Mouse (Mus musculus) kidney, embryonic 16.5 days (tissue): ENCODE data around the gene Tmbim7. TPM values are rescaled to one million over a fixed set of nuclear protein-coding genes. Genes with fewer than 3 reads are reported as not detected.

ENCODE experiments used
- ATAC-seq: fragments of 200-750 bp; cut with Nextera tagmentation; 2 replicates; pipeline ENCODE4 v1.8.0; 2017; ENCODE audit warnings: moderate TSS enrichment; ENCODE audit not compliant: low FRiP score, low TSS enrichment
- H3K27ac ChIP-seq: fragments of 300-500 bp; sonication (generic); 2 replicates; pipeline ENCODE4 v1.5.1; 2014; ENCODE audit warnings: low read length
- H3K27me3 ChIP-seq: fragments of 300-500 bp; sonication (generic); 2 replicates; pipeline ENCODE4 v1.6.1; 2014; ENCODE audit warnings: low read length, control low read depth, mixed read lengths; ENCODE audit not compliant: insufficient read depth
- H3K36me3 ChIP-seq: fragments of 300-500 bp; sonication (generic); 2 replicates; pipeline ENCODE4 v1.6.1; 2014; ENCODE audit warnings: low read length, control low read depth, mixed read lengths; ENCODE audit not compliant: insufficient read depth
- H3K4me1 ChIP-seq: fragments of 300-500 bp; sonication (generic); 2 replicates; pipeline ENCODE4 v1.6.1; 2014; ENCODE audit warnings: low read length, control low read depth, mixed read lengths; ENCODE audit not compliant: insufficient read depth
- H3K4me2 ChIP-seq: fragments of 300-500 bp; sonication (generic); replicated peaks from 2 replicates; pipeline ENCODE4 v1.6.1; 2014; ENCODE audit warnings: low read depth, low read length
- H3K4me3 ChIP-seq: fragments of 300-500 bp; sonication (generic); 2 replicates; pipeline ENCODE4 v1.5.1; 2014; ENCODE audit warnings: mild to moderate bottlenecking, low read length
- H3K9ac ChIP-seq: fragments of 300-500 bp; sonication (generic); replicated peaks from 2 replicates; pipeline ENCODE4 v1.6.1; 2014; ENCODE audit warnings: low read length
- H3K9me3 ChIP-seq: fragments of 300-500 bp; sonication (generic); 2 replicates; pipeline ENCODE4 v1.6.1; 2016; ENCODE audit warnings: low read length, control low read depth
- whole genome bisulfite sequencing: fragments of 180-500 bp; shearing (Covaris S2); extraction: QIAGEN DNeasy Blood & Tissue Kit; methylation state at CpG from one replicate; pipeline ENCODE4 v1.1.7; 2014; 5-methylcytosine and 5-hydroxymethylcytosine counted together
- polyA plus RNA-seq: library from polyadenylated mRNA; unstranded; fragments of >200 nt; fragmentation: Nextera tagmentation; extraction: Ambion mirVana; gene quantifications from 2 replicates; pipeline ENCODE4 v1.2.1, GENCODE M21; 2015

Tmbim7 gene
- polyA plus RNA-seq, 1 experiment from 2014 or later: not detected

GRCm38 (mm10) chr5:3635286-3635685 is 15.7 kb upstream of the Tmbim7 start:
- H3K9ac ChIP-seq: no peak overlapping the region
- 88% methylated on average over 8 of the region's 8 CpGs for WGBS

DNA sequence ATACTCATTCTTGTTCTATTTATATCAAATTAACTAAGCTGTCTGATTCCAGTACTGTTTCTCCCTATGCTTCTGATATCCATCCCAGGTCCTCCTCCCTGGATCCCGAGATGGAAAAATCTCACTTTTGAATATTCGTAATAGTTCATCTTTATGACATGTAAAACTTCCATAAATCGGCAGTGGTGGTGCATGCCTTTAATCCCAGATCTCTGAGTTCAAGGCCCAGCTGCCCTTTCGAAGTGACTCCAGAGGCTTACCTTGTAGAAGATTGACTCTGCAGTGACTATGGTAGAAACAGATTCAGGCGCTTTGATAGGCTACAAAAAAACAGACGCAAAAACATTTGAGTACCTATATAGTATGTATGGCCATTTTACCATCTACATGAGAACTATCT is 6.4 kb upstream of the Tmbim7 start:
- H3K4me1 ChIP-seq: peaks cover 6% of the 10 kb centered on the region; the same call in 1 of the 2 replicates
- H3K36me3 ChIP-seq: peaks cover 32% of the 10 kb centered on the region
- no peak overlapping the region for H3K4me2 ChIP-seq
- WGBS: 93% methylated on average over 6 of the region's 6 CpGs
- ATAC-seq: no peak
- H3K9me3 ChIP-seq: no peaks in the 10 kb centered on the region
- no peak overlapping the region for H3K9ac ChIP-seq
- no peaks in the 10 kb centered on the region for H3K27me3 ChIP-seq
- no peak overlapping the region for H3K27ac ChIP-seq
- no peak overlapping the region for H3K4me3 ChIP-seq

More at GRCm38 (mm10) chr5:3635286-3635685, 15.7 kb upstream of the Tmbim7 start:
- Histone ChIP-seq H3K9me3 (no peaks in the 10 kb centered on the region), H3K27me3 (no peaks in the 10 kb centered on the region), H3K4me3 (no peak overlapping the region), H3K27ac (no peak overlapping the region), H3K4me1 (no peaks in the 10 kb centered on the region), H3K4me2 (no peak overlapping the region), H3K36me3 (peaks cover 20% of the 10 kb centered on the region)
- no peak for ATAC-seq

GRCm38 (mm10) chr5:3645326-3645725 is 5.7 kb upstream of the Tmbim7 start:
- no peak for ATAC-seq
- no peak overlapping the region for H3K4me3 ChIP-seq
- H3K4me1 ChIP-seq: peaks cover 6% of the 10 kb centered on the region; the same call in 1 of the 2 replicates
- H3K27ac ChIP-seq: no peak overlapping the region
- peaks cover 30% of the 10 kb centered on the region for H3K36me3 ChIP-seq
- no peak overlapping the region for H3K9ac ChIP-seq
- H3K9me3 ChIP-seq: no peaks in the 10 kb centered on the region
- no peaks in the 10 kb centered on the region for H3K27me3 ChIP-seq
- 82% methylated on average over 6 of the region's 6 CpGs for WGBS
- H3K4me2 ChIP-seq: no peak overlapping the region

GRCm38 (mm10) chr5:3646539-3646938 is 4.4 kb upstream of the Tmbim7 start:
- H3K36me3 ChIP-seq: peaks cover 21% of the 10 kb centered on the region
- peak overlapping the region; percentile 29; the same call in 1 of the 2 replicates for H3K27ac ChIP-seq
- peak overlapping the region; percentile 90 for H3K9ac ChIP-seq
- ATAC-seq: no peak
- H3K4me2 ChIP-seq: peak overlapping the region; percentile 88
- H3K27me3 ChIP-seq: no peaks in the 10 kb centered on the region
- 14% methylated on average over 6 of the region's 6 CpGs for WGBS
- H3K4me3 ChIP-seq: peak overlapping the region; percentile 91
- H3K9me3 ChIP-seq: no peaks in the 10 kb centered on the region
- peaks cover 6% of the 10 kb centered on the region; the same call in 1 of the 2 replicates for H3K4me1 ChIP-seq

DNA sequence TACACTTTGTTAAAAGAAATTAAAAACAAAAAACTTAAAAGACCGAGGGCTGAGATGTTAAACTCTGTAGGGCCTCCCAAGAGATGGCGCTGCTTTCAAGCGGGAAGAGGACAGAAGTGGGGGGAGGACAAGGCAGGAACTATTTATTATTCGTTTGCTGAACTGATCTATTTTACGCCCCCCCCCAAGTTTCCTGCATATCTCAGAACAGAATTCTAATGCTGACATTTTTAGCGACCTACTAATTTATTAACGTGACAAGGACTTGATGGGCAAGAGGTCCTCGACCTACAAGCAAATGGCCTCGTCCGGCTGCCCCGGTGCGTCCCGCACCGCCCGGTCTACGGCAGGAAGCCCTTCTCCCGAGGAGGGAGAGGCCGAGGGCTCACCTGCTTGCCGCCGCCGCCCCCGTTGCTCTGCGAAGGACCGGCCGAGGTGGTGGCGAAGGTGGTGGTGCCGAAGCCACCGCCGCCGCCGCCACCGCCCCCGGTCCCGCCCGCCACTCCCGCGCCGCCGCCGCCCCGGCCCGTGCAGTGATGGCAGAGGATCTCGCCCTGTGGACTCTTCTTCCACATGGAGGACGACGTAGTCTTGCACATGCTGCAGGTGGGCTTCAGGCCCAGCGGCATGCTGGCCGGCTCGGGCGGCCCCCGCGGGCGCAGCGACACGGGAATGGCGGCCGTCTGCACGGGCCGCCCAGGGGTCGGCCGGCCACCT is 3.8 kb upstream of the Tmbim7 start:
- peak; percentile 49 for ATAC-seq

GRCm38 (mm10) chr5:3647708-3648121 is 3.3 kb upstream of the Tmbim7 start:
- peak overlapping the region; percentile 90 for H3K9ac ChIP-seq
- peaks cover 14% of the 10 kb centered on the region; the same call in 1 of the 2 replicates for H3K36me3 ChIP-seq
- ATAC-seq: peak; percentile 97
- H3K4me3 ChIP-seq: peak overlapping the region; percentile 91
- H3K4me2 ChIP-seq: peak overlapping the region; percentile 88
- no peaks in the 10 kb centered on the region for H3K27me3 ChIP-seq
- 0% methylated on average over 4 of the region's 46 CpGs for WGBS
- peak overlapping the region; percentile 92 for H3K27ac ChIP-seq
- peaks cover 6% of the 10 kb centered on the region; the same call in 1 of the 2 replicates for H3K4me1 ChIP-seq
- H3K9me3 ChIP-seq: no peaks in the 10 kb centered on the region

More for the DNA sequence above, 3.8 kb upstream of the Tmbim7 start:
- Histone ChIP-seq H3K9me3 (no peaks in the 10 kb centered on the region), H3K4me3 (peak overlapping the region; percentile 91), H3K27ac (peak overlapping the region; percentile 92), H3K36me3 (peaks cover 15% of the 10 kb centered on the region; the same call in 1 of the 2 replicates), H3K9ac (peak overlapping the region; percentile 90), H3K27me3 (no peaks in the 10 kb centered on the region), H3K4me2 (peak overlapping the region; percentile 88), H3K4me1 (peaks cover 6% of the 10 kb centered on the region; the same call in 1 of the 2 replicates)
- under 1% methylated on average over 52 of the region's 60 CpGs for WGBS

GRCm38 (mm10) chr5:3648206-3648848 is 2.7 kb upstream of the Tmbim7 start:
- Histone ChIP-seq H3K4me1 (peaks cover 6% of the 10 kb centered on the region; the same call in 1 of the 2 replicates), H3K36me3 (peaks cover 12% of the 10 kb centered on the region; the same call in 1 of the 2 replicates), H3K9me3 (no peaks in the 10 kb centered on the region), H3K9ac (no peak overlapping the region), H3K4me3 (peak overlapping the region; percentile 10; the same call in 1 of the 2 replicates), H3K4me2 (peak overlapping the region; percentile 88), H3K27me3 (no peaks in the 10 kb centered on the region), H3K27ac (peak overlapping the region; percentile 73)
- ATAC-seq: peak; percentile 52
- 29% methylated on average over 4 of the region's 4 CpGs for WGBS

DNA sequence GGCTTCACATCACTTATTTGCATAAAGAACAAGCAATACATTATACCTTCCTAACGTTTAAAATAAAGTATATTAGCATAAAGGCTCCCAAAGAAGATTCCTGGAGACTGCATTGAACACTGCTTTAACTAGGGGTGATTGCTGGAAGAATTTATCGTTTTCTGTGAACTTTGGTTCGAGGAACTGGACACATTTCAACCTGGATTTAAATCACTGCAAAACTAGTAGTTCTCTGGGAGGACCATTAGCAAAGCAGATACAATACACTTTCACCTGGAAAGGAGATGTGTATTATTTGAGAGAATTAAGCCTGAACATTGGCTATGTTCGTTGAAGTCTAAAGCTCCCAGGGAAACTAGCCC is 2.2 kb upstream of the Tmbim7 start:
- Histone ChIP-seq H3K9ac (no peak overlapping the region), H3K27ac (no peak overlapping the region), H3K4me3 (no peak overlapping the region), H3K27me3 (no peaks in the 10 kb centered on the region), H3K4me2 (no peak overlapping the region), H3K4me1 (peaks cover 6% of the 10 kb centered on the region; the same call in 1 of the 2 replicates), H3K9me3 (no peaks in the 10 kb centered on the region), H3K36me3 (peaks cover 9% of the 10 kb centered on the region; the same call in 1 of the 2 replicates)
- ATAC-seq: no peak
- 57% methylated on average over 4 of the region's 4 CpGs for WGBS

DNA sequence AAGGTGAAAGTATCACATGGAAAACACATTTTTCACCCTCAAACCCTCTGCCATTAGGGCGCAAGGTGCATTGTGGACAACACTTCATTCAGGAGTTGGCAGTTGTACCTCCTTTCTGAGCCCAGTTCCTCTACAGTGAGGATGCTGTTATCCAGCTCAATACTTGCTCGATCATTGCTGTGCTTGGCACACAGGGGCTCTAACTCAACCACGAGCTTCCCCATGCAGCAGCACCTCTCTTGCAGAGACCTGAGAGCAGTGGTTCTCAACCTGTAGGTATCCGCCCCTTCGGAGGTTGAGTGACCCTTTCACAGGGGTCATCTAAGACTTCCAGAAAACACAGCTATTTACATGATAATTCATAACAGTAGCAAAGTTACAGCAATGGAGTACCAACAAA is 640 bp downstream of the Tmbim7 start:
- no peaks in the 10 kb centered on the region for H3K27me3 ChIP-seq
- 85% methylated on average over 5 of the region's 5 CpGs for WGBS
- H3K4me1 ChIP-seq: 0 out of 2 replicates have a peak, but pooled peaks cover under 1% of the 10 kb centered on the region
- H3K27ac ChIP-seq: no peak overlapping the region
- H3K36me3 ChIP-seq: no peaks in the 10 kb centered on the region
- H3K4me3 ChIP-seq: no peak overlapping the region
- H3K9ac ChIP-seq: no peak overlapping the region
- no peak overlapping the region for H3K4me2 ChIP-seq
- ATAC-seq: no peak
- no peaks in the 10 kb centered on the region for H3K9me3 ChIP-seq
